Mouse (Mus musculus): ENCODE data around the gene Rce1. TPM values are rescaled to one million over a fixed set of nuclear protein-coding genes. Genes with fewer than 3 reads are reported as not detected.
A peak's percentile ranks its signal among the peaks of the same experiment; 100 is the strongest.

The Rce1 gene
- total RNA-seq (2021), result 35.4 and 38.2 TPM in 2 replicates
- long read RNA-seq, transcript Rce1-201 (8 exons, 1,425 nt), result major isoform, 13 of 35 reads
- long read RNA-seq, partial matches to known transcripts, result 2 of 35 reads
- long read RNA-seq, other reads (novel, unspliced or antisense), result 16 of 35 reads

DNA sequence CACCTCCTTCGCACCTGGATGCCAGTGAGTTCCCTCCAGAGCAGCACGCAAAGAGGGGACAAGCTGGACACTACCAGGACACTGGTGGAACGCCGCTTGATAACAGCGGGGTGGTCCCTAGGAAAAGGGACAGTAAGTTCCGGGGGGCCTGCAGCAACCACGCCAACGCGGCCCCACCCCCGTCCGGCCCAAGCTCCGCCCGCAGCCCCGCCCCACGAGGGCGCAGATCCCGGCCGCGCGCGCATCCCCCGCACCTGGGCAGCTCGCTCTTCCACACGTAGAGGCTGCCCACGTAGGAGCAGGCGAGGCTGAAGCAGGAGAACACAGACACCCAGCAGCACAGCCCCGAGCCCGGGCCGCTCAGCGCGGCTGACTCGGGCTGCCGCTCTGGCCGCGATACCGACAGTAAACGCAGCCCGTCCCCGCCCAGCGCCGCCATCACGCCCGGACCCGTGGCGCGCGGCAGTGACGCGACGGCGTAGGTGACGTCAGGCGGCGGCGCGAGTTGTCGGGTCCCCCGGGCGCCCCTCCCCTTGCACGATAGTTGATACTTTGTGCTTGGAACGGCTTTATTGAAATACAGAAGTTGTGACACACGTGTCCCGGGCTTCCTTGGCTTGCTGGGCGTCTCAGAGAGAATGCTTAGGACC is at the start of gene Rce1:
Rce1 (minus strand) TSS at position 463 of the 650 bp plus-strand sequence.
- DNase-seq, result peak; percentile 92

DNA sequence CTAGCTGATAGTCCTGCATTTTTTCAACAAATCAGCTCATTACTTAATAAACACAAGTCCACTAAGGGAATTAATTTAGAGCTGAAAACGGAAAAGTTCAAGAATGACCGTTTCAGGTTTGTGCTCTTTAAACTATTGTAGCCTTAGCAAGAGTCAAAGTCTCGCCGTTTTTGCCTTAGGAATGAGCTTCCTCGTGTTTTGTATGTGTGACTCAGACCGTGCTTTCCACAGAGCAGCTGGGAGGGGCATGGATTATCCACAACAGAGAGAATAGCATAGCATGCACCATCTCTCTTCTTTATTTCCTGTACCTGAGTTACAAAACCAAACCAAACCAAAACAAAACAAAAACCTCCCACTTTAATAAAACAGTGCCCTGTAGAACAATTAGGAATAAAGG is 47.0 kb upstream of the Rce1 start:
- no peak for DNase-seq

- no peak for DNase-seq
Measured at GRCm38 (mm10) chr19:4670776-4671175, 45.3 kb upstream of the Rce1 start.

GRCm38 (mm10) chr19:4666815-4667214 is 41.4 kb upstream of the Rce1 start:
- no peak for DNase-seq

GRCm38 (mm10) chr19:4658156-4658555 is 32.7 kb upstream of the Rce1 start:
- DNase-seq, result no peak

DNA sequence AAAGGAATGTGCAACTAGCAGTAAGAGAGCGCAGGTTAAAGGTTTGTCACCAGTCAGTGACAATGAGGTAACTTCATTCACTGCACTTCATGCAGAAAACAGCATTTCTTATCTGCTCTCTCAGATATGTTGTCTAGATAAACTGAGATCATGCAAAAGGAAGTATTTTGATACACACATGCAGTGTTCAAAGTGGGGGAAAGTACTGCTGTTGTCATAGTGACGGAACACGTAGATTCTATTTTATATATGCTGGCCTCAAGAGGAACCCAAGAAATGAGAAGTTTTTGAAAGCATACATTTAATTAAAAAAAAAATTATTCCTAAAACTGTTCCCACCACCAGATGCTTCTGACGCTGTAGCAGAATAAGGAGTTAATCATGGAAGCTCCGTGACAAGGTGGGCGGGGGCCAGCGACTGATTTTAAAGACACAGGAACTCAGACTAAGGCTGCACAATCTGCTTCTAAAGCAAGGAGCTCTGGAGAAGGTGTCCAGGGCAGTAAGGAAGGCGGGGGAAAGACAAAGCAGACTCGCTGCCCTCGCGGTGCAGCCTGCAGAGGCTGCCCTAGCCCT is 21.6 kb upstream of the Rce1 start:
- DNase-seq, result no peak

- peak; percentile 37 for DNase-seq
Measured at GRCm38 (mm10) chr19:4644271-4644670, 18.8 kb upstream of the Rce1 start.

GRCm38 (mm10) chr19:4635986-4636385 is 10.5 kb upstream of the Rce1 start:
- no peak for DNase-seq

DNA sequence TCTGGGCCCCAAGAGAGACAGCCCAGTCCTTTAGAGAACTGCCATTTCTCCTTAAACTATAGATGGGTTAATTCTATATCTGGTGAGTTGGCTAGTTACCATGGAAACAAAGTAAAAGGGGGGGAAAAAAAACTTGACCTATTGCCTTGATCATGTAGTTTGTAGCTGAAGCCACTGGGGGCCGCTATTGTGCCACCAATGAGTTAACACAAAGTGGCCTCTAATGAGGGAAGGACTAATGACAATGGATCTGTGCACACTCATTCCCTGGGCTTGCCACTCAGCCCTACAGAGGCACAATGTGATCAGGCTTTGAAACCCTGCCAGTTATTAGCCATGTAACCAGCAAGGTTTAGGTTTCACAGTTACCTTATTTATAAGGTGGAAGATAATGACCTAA is 3.4 kb upstream of the Rce1 start:
- peak; percentile 71 for DNase-seq

DNA sequence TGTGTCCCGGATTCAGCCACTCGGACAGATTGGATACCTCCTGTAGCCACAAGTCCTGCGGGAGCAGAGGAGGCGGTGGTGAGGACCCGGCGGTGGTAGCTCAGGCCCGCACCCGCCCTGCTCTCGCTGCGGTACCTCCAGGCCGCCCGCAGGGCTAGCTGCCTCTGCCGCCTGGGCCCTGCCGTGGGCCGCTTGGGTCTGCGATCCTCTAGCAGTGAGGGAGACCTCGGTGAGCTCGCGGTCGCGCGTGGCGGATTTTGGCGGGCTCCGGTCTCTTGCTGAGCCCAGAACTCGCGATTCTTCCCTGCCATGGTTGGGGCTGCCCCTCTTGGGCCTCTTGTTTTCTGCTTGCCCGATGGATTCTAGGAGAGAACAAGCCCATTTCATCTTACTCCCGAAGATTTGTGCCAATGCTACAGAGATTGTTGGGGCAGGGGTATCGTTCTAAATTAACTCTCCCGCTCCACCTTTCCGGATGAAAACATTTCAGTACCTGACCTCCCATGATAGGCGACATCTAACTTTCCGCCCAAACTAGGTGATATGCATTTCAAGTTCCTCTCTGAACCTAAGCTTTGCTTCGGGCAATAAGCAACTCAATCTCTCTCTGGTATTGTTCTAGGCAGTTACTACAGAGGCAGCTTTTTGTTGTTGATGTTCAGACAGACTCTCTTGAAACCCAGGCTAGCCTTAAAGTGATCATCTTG is 541 bp upstream of the Rce1 start:
- no peak for DNase-seq

DNA sequence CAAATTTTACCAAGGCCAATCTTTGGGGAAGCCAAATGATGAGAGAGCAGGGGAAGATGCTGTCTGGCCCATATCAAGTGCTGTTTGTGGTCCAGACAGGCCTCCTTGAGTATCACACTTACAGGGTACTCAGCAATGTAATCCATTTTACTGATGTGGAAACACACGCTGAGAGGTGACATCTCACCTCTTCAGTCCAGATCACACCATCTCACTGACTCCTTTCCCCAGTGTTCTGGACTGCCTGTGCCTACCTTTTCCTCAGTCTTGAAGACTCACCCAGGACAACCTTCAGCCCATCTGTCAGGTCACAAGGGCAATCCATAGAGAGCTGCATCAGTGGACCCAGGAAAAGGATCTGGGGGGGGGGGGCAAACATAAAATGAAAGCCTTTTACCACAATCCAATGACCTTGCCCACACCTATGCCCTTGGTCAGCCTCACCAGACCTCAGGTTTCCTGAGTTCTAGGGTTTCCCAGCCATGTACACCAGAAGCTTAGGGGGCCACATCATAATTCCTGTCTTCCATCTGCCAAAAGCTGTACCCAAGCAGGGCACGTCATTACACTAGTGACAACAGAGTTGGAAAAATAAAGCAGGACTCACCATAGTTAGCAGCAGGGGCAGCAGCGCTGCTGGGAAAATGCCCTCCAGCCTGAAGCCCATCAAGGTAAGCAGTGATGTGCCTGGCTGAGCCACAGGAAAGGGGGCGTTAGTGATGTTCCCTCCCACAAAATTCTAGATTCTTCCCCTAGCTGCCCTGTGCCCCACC is 849 bp downstream of the Rce1 start:
- no peak for DNase-seq

- no peak for DNase-seq
Measured at GRCm38 (mm10) chr19:4624006-4624405, 1.4 kb downstream of the Rce1 start.

DNA sequence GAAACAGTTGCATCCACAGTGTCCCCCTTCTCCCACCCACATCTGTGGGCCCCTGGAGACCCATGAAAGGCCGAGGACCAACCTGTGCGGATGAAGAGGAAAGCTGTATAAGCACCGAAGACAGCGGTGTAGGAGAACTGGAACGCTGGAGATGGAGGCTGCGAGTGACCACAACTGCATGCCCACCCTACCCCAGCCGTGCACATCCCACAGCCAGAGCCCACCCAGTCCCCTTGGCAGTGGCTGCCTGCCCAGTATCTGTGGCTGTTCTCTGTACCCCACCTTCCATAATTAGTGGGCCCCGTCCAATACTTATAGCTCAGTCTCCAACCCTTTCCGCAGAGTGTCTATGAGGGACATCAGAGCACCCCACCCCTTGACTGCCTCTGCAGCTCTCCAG is 2.0 kb downstream of the Rce1 start:
- no peak for DNase-seq

DNA sequence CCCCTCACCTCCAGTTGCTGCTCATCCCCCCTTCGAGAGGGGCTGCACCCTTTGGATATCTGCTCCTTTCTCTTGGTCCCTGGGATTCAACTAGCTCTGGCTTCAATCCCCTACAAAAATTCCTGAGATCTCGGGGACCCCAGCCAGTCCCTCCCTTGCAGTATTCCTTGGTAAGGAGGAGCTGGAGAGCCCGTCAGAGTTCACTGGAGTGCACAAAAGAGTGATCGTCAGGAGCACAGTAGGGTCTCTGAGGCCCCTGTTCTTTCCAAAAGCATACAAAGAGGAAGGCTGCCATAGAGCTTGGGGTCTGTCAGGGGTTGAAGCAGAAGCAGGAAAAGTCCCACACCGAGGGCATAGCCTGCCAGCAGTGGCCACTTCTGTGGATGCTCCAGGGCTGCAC is 2.7 kb downstream of the Rce1 start:
- no peak for DNase-seq

DNA sequence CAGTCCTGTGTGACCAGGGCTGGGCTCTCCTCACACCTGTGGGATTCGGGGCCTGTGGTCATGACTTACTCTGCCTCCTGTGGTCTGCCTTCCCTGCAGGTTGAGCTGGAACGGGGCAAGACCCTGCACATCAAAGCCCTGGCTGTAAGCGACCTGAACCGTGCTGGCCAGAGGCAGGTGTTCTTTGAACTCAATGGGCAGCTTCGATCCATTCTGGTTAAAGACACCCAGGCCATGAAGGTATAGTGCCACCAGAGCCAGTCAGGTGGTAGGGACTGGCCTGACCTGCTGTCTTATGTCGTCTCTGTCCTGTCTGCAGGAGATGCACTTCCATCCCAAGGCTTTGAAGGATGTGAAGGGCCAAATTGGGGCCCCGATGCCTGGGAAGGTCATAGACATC is 4.7 kb downstream of the Rce1 start:
- no peak for DNase-seq

- DNase-seq, result no peak
Measured at GRCm38 (mm10) chr19:4619461-4619860, 6.0 kb downstream of the Rce1 start.

DNA sequence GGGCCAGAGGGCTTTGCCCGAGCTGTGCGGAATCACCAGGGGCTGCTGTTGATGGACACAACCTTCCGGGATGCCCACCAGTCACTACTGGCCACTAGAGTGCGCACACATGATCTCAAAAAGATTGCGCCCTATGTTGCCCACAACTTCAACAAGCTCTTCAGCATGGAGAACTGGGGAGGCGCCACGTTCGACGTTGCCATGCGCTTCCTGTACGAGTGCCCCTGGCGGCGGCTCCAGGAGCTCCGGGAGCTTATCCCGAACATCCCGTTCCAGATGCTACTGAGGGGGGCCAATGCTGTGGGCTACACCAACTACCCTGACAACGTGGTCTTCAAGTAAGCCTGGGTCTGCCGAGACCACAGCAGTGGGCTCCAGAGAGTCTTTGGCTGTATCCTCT is 7.3 kb downstream of the Rce1 start:
- DNase-seq, result no peak

GRCm38 (mm10) chr19:4616546-4616945 is 8.9 kb downstream of the Rce1 start:
- no peak for DNase-seq

DNA sequence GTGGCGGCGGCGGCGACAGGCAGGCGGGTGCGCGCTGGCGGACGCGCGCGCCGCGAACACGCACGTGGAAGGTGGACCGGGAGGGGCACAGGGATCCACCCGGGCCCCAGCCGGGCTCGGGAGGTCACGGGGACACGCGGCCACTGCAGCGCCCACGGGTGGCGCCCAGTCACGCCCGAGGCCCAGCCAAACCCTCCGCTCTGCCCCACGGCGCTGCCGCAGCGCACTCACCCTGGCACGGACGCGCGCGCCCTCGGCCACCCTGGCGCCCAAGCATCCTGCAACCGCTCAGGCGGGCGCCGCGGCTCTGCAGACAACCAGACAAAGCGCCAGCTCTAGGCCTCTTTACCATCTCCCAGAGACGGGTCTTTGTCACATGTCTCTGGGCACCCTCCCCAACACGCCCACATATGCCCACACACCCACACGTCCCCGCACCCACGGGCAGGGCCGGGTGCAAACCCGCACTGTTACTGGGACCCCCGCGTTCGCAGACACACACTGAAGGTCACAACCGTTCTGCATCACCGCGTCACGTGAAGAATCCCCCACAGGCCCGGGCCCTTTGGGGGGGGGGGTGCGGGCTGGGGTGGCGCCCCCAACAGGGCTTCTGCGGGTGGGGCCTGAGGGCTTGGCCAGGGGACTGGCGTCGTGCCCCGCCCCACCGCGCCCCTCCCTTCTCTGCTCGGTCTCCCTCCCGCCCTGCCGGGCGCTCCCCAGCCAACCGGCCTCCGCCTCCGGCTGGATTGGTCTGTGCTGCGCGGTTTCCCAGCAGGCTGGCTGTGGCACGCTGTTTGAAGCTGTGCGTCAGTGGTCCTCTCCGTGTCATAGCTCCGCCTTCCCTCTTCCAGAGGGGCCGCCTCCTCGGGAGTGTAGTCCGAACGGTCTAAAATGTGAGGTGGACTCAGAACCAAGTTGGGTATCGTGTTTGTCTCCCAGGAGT is 10.0 kb downstream of the Rce1 start, which contains the start of gene Lrfn4:
Lrfn4 (minus strand) TSS at position 517 of the 943 bp plus-strand sequence.
- peak; percentile 85 for DNase-seq

- DNase-seq, result no peak
Measured at GRCm38 (mm10) chr19:4614305-4615150, 10.9 kb downstream of the Rce1 start.
